Mouse (Mus musculus): ENCODE data around the gene Enthd1.

- TF ChIP-seq POLR2A (IDR thresholded peaks at IDR 0.05; ENCODE audit: insufficient read length, low read depth), result no peak
- no peak for TF ChIP-seq MYOG (IDR thresholded peaks at IDR 0.05; ENCODE audit: control insufficient read depth in 1 of 3, insufficient read depth in 1 of 3, insufficient read length in 2 of 3, low read depth in 2 of 3)
- no peak for TF ChIP-seq E2F4 (IDR thresholded peaks at IDR 0.05; ENCODE audit: insufficient read depth)
- TF ChIP-seq MYOD1 (IDR thresholded peaks at IDR 0.05; ENCODE audit: control insufficient read depth in 1 of 3, insufficient read length in 2 of 3, low read depth in 2 of 3), result no peak
- no peak for TF ChIP-seq MAX (IDR thresholded peaks at IDR 0.05; ENCODE audit: low read depth)
- no peak for TF ChIP-seq TCF12 (IDR thresholded peaks at IDR 0.05; ENCODE audit: insufficient read depth, poor library complexity, severe bottlenecking)
- no peak for TF ChIP-seq USF1 (IDR thresholded peaks at IDR 0.05; ENCODE audit: low read depth)
- no peak for TF ChIP-seq POLR2AphosphoS2 (IDR thresholded peaks at IDR 0.05; ENCODE audit: insufficient read length, low read depth)
These were observed 107.0 kb downstream of the Enthd1 start for GRCm38 (mm10) chr15:80457984-80458383.
